Mouse (Mus musculus): Measurements from ENCODE around the gene Gm20388. TPM values are rescaled to one million over a fixed set of nuclear protein-coding genes. Genes with fewer than 3 reads are reported as not detected.

Gene Gm20388
- total RNA-seq, 1 experiment: 27.0 TPM

GRCm38 (mm10) chr8:120489771-120490281 lies 579.2 kb downstream of the Gm20388 start:
- DNase-seq (ENCODE audit: low read depth, low spot score): no peak
- TF ChIP-seq ZC3H11A (IDR thresholded peaks at IDR 0.05; ENCODE audit: borderline replicate concordance, low read depth, low read length) (no peak), MAFK (IDR thresholded peaks at IDR 0.05; ENCODE audit: insufficient read depth, low read depth, low read length) (no peak), CHD2 (IDR thresholded peaks at IDR 0.05; ENCODE audit: low read depth, low read length) (no peak), HCFC1 (IDR thresholded peaks at IDR 0.05; ENCODE audit: borderline replicate concordance, insufficient read depth, low read length) (no peak), ZNF384 (IDR thresholded peaks at IDR 0.05; ENCODE audit: low read depth, low read length) (no peak)
- H3K4me1 ChIP-seq (ENCODE audit: control insufficient read depth in 2 of 2, insufficient read depth in 2 of 2, low read length in 2 of 2, poor library complexity in 1 of 2): peaks cover 9 to 35% of the 10 kb centered on the region in 2 experiments; a peak in 3 of 4 replicates
- peak overlapping the region; percentile 65 to 74 for H3K4me3 ChIP-seq (ENCODE audit: insufficient read depth in 1 of 2, low read depth in 1 of 2, low read length in 2 of 2, poor library complexity in 1 of 2, severe bottlenecking in 1 of 2)
- in situ Hi-C loops (cut with MboI; ENCODE audit: low sequenced_read_pairs in 2 of 2, unreplicated experiment in 2 of 2): no loop called here
- peak overlapping the region; percentile 80; the same call in 1 of the 2 replicates for H3K9ac ChIP-seq (ENCODE audit: insufficient read depth, low read depth, low read length, poor library complexity, severe bottlenecking)
- no peak overlapping the region for H3K27ac ChIP-seq (ENCODE audit: insufficient read depth, low read depth, low read length, poor library complexity, severe bottlenecking)
- H3K9me3 ChIP-seq (ENCODE audit: control insufficient read depth, insufficient read depth, low read depth, low read length): no peaks in the 10 kb centered on the region
- H3K36me3 ChIP-seq (ENCODE audit: control insufficient read depth, insufficient read depth, low read length, poor library complexity, severe bottlenecking): no peaks in the 10 kb centered on the region

- Histone ChIP-seq H3K4me1 (ENCODE audit: control insufficient read depth in 2 of 2, insufficient read depth in 2 of 2, low read length in 2 of 2, poor library complexity in 1 of 2) (peaks cover 7 to 35% of the 10 kb centered on the region in 2 experiments; a peak in 3 of 4 replicates), H3K36me3 (ENCODE audit: control insufficient read depth, insufficient read depth, low read length, poor library complexity, severe bottlenecking) (no peaks in the 10 kb centered on the region), H3K9me3 (ENCODE audit: control insufficient read depth, insufficient read depth, low read depth, low read length) (no peaks in the 10 kb centered on the region), H3K9ac (ENCODE audit: insufficient read depth, low read depth, low read length, poor library complexity, severe bottlenecking) (peak overlapping the region; percentile 80; the same call in 1 of the 2 replicates), H3K4me3 (ENCODE audit: insufficient read depth in 1 of 2, low read depth in 1 of 2, low read length in 2 of 2, poor library complexity in 1 of 2, severe bottlenecking in 1 of 2) (peak overlapping the region; percentile 65 to 74; a peak in 3 of 4 replicates), H3K27ac (ENCODE audit: insufficient read depth, low read depth, low read length, poor library complexity, severe bottlenecking) (no peak overlapping the region)
- in situ Hi-C loops (cut with MboI; ENCODE audit: low sequenced_read_pairs in 2 of 2, unreplicated experiment in 2 of 2): no loop called here
- no peak for TF ChIP-seq ZNF384 (IDR thresholded peaks at IDR 0.05; ENCODE audit: low read depth, low read length)
- TF ChIP-seq ZC3H11A (IDR thresholded peaks at IDR 0.05; ENCODE audit: borderline replicate concordance, low read depth, low read length): no peak
- TF ChIP-seq MAFK (IDR thresholded peaks at IDR 0.05; ENCODE audit: insufficient read depth, low read depth, low read length): no peak
- no peak for TF ChIP-seq HCFC1 (IDR thresholded peaks at IDR 0.05; ENCODE audit: borderline replicate concordance, insufficient read depth, low read length)
- no peak for TF ChIP-seq CHD2 (IDR thresholded peaks at IDR 0.05; ENCODE audit: low read depth, low read length)
- DNase-seq (ENCODE audit: low read depth, low spot score): no peak
These were observed 579.9 kb downstream of the Gm20388 start for GRCm38 (mm10) chr8:120490354-120491141.

DNA sequence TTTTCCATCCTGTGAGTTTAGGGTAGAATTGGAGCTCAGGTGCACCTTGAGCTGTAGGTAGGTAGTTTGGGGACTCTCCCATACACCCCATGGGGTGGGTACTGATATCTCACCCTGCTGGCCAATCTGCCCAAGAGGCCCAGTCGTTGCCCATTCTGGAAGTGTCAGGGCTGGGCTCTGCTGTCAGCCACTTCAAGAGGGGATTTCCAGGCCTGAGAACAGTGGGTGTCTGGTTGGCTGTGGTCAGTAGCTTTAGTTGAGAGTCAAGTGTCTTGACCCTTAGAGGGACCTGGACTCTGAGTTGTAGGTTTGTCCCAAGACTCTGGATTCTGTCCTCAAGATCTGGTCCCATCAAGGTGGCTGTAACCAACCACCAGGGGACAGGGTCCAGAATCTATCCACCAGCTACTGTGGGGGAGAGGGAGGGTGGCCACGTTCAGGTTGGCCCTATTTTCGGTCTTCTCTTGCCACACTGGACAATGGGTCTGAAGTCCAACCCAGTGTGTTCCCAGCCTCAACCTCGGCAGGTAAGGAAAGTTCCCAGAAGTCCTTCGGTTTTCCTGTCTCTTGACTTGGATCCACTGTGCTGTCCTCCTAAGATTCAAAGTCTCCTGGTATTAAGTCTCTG lies 580.6 kb downstream of the Gm20388 start:
- H3K4me3 ChIP-seq (ENCODE audit: insufficient read depth in 1 of 2, low read depth in 1 of 2, low read length in 2 of 2, poor library complexity in 1 of 2, severe bottlenecking in 1 of 2): no peak overlapping the region
- DNase-seq (ENCODE audit: low read depth, low spot score): no peak
- H3K4me1 ChIP-seq (ENCODE audit: control insufficient read depth in 2 of 2, insufficient read depth in 2 of 2, low read length in 2 of 2, poor library complexity in 1 of 2): peaks cover 4 to 33% of the 10 kb centered on the region in 2 experiments; a peak in 1 of 4 replicates

GRCm38 (mm10) chr8:120492193-120492880 lies 581.7 kb downstream of the Gm20388 start:
- H3K9me3 ChIP-seq (ENCODE audit: control insufficient read depth, insufficient read depth, low read depth, low read length): no peaks in the 10 kb centered on the region
- no peak for DNase-seq (ENCODE audit: low read depth, low spot score)
- TF ChIP-seq ZC3H11A (IDR thresholded peaks at IDR 0.05; ENCODE audit: borderline replicate concordance, low read depth, low read length): no peak
- no peak for TF ChIP-seq CHD2 (IDR thresholded peaks at IDR 0.05; ENCODE audit: low read depth, low read length)
- no peak for TF ChIP-seq HCFC1 (IDR thresholded peaks at IDR 0.05; ENCODE audit: borderline replicate concordance, insufficient read depth, low read length)
- TF ChIP-seq ZNF384 (IDR thresholded peaks at IDR 0.05; ENCODE audit: low read depth, low read length): no peak
- no peak for TF ChIP-seq MAFK (IDR thresholded peaks at IDR 0.05; ENCODE audit: insufficient read depth, low read depth, low read length)
- H3K4me1 ChIP-seq (ENCODE audit: control insufficient read depth in 2 of 2, insufficient read depth in 2 of 2, low read length in 2 of 2, poor library complexity in 1 of 2): peaks cover 4 to 32% of the 10 kb centered on the region in 2 experiments; a peak in 1 of 4 replicates
- H3K27ac ChIP-seq (ENCODE audit: insufficient read depth, low read depth, low read length, poor library complexity, severe bottlenecking): no peak overlapping the region
- no peak overlapping the region for H3K4me3 ChIP-seq (ENCODE audit: insufficient read depth in 1 of 2, low read depth in 1 of 2, low read length in 2 of 2, poor library complexity in 1 of 2, severe bottlenecking in 1 of 2)
- in situ Hi-C loops (cut with MboI; ENCODE audit: low sequenced_read_pairs in 2 of 2, unreplicated experiment in 2 of 2): no loop called here
- no peak overlapping the region for H3K9ac ChIP-seq (ENCODE audit: insufficient read depth, low read depth, low read length, poor library complexity, severe bottlenecking)
- H3K36me3 ChIP-seq (ENCODE audit: control insufficient read depth, insufficient read depth, low read length, poor library complexity, severe bottlenecking): no peaks in the 10 kb centered on the region

More for the DNA sequence above, 580.6 kb downstream of the Gm20388 start:
- Histone ChIP-seq H3K9ac (ENCODE audit: insufficient read depth, low read depth, low read length, poor library complexity, severe bottlenecking) (no peak overlapping the region), H3K36me3 (ENCODE audit: control insufficient read depth, insufficient read depth, low read length, poor library complexity, severe bottlenecking) (no peaks in the 10 kb centered on the region), H3K27ac (ENCODE audit: insufficient read depth, low read depth, low read length, poor library complexity, severe bottlenecking) (no peak overlapping the region), H3K9me3 (ENCODE audit: control insufficient read depth, insufficient read depth, low read depth, low read length) (no peaks in the 10 kb centered on the region)
- no peak for TF ChIP-seq ZC3H11A (IDR thresholded peaks at IDR 0.05; ENCODE audit: borderline replicate concordance, low read depth, low read length)
- in situ Hi-C loops (cut with MboI; ENCODE audit: low sequenced_read_pairs in 2 of 2, unreplicated experiment in 2 of 2): no loop called here
